Mouse (Mus musculus): ENCODE results near the gene Ankrd13b. TPM values are rescaled to one million over a fixed set of nuclear protein-coding genes. Genes with fewer than 3 reads are reported as not detected.

The Ankrd13b gene
- polyA plus RNA-seq, 1 experiment from 2014 or later: 9.2 TPM

GRCm38 (mm10) chr11:77483510-77484255, 5.8 kb downstream of the Ankrd13b start:
- Histone ChIP-seq H3K9me3 (no peaks in the 10 kb centered on the region), H3K27me3 (ENCODE audit: poor library complexity, severe bottlenecking) (no peaks in the 10 kb centered on the region), H3K4me1 (peaks cover 54% of the 10 kb centered on the region), H3K27ac (no peak overlapping the region), H3K4me3 (no peak overlapping the region), H3K36me3 (replicated peaks) (peaks cover 11% of the 10 kb centered on the region; the same call in 1 of the 2 replicates)
- no peak for DNase-seq (ENCODE audit: extremely low spot score, low spot score)
- 85% methylated on average over 11 of the region's 11 CpGs for WGBS

- no peaks in the 10 kb centered on the region for H3K9me3 ChIP-seq
- peaks cover 47% of the 10 kb centered on the region for H3K4me1 ChIP-seq
- 81% methylated on average over 3 of the region's 3 CpGs for WGBS
- no peak overlapping the region for H3K27ac ChIP-seq
- no peak for DNase-seq (ENCODE audit: extremely low spot score, low spot score)
- no peaks in the 10 kb centered on the region for H3K27me3 ChIP-seq (ENCODE audit: poor library complexity, severe bottlenecking)
- no peak overlapping the region for H3K4me3 ChIP-seq
- peaks cover 11% of the 10 kb centered on the region; the same call in 1 of the 2 replicates for H3K36me3 ChIP-seq (replicated peaks)
Measured at GRCm38 (mm10) chr11:77483043-77483442, 6.4 kb downstream of the Ankrd13b start.

GRCm38 (mm10) chr11:77476895-77477294, 12.6 kb downstream of the Ankrd13b start:
- H3K9me3 ChIP-seq: no peaks in the 10 kb centered on the region
- H3K4me1 ChIP-seq: peaks cover 2% of the 10 kb centered on the region; the same call in 1 of the 2 replicates
- H3K27ac ChIP-seq: no peak overlapping the region
- H3K36me3 ChIP-seq (replicated peaks): peaks cover 59% of the 10 kb centered on the region
- no peaks in the 10 kb centered on the region for H3K27me3 ChIP-seq (ENCODE audit: poor library complexity, severe bottlenecking)
- 95% methylated on average over 6 of the region's 6 CpGs for WGBS
- no peak overlapping the region for H3K4me3 ChIP-seq
- no peak for DNase-seq (ENCODE audit: extremely low spot score, low spot score)

GRCm38 (mm10) chr11:77476216-77476615, 13.3 kb downstream of the Ankrd13b start:
- H3K9me3 ChIP-seq: no peaks in the 10 kb centered on the region
- no peaks in the 10 kb centered on the region for H3K4me1 ChIP-seq
- no peak overlapping the region for H3K4me3 ChIP-seq
- WGBS: 94% methylated on average over 14 of the region's 14 CpGs
- no peak overlapping the region for H3K27ac ChIP-seq
- no peak for DNase-seq (ENCODE audit: extremely low spot score, low spot score)
- no peaks in the 10 kb centered on the region for H3K27me3 ChIP-seq (ENCODE audit: poor library complexity, severe bottlenecking)
- peaks cover 60% of the 10 kb centered on the region for H3K36me3 ChIP-seq (replicated peaks)

GRCm38 (mm10) chr11:77472775-77473174, 16.7 kb downstream of the Ankrd13b start:
- 94% methylated on average over 16 of the region's 16 CpGs for WGBS
- DNase-seq (ENCODE audit: extremely low spot score, low spot score): no peak
- H3K36me3 ChIP-seq (replicated peaks): peaks cover 74% of the 10 kb centered on the region

GRCm38 (mm10) chr11:77471407-77471806, 18.1 kb downstream of the Ankrd13b start:
- H3K4me3 ChIP-seq: no peak overlapping the region
- peaks cover 61% of the 10 kb centered on the region for H3K36me3 ChIP-seq (replicated peaks)
- peaks cover 19% of the 10 kb centered on the region for H3K4me1 ChIP-seq
- peaks cover 32% of the 10 kb centered on the region for H3K27me3 ChIP-seq (ENCODE audit: poor library complexity, severe bottlenecking)
- no peak overlapping the region for H3K27ac ChIP-seq
- no peak for DNase-seq (ENCODE audit: extremely low spot score, low spot score)
- 75% methylated on average over 29 of the region's 29 CpGs for WGBS
- no peaks in the 10 kb centered on the region for H3K9me3 ChIP-seq

More at GRCm38 (mm10) chr11:77472775-77473174, 16.7 kb downstream of the Ankrd13b start:
- no peak overlapping the region for H3K4me3 ChIP-seq
- peaks cover 19% of the 10 kb centered on the region for H3K27me3 ChIP-seq (ENCODE audit: poor library complexity, severe bottlenecking)
- no peaks in the 10 kb centered on the region for H3K9me3 ChIP-seq
- H3K27ac ChIP-seq: no peak overlapping the region
- peaks cover 5% of the 10 kb centered on the region for H3K4me1 ChIP-seq

GRCm38 (mm10) chr11:77468397-77468796, 21.1 kb downstream of the Ankrd13b start:
- Histone ChIP-seq H3K27ac (no peak overlapping the region), H3K9me3 (no peaks in the 10 kb centered on the region), H3K27me3 (ENCODE audit: poor library complexity, severe bottlenecking) (peaks cover 62% of the 10 kb centered on the region), H3K36me3 (replicated peaks) (peaks cover 36% of the 10 kb centered on the region), H3K4me3 (no peak overlapping the region), H3K4me1 (peaks cover 27% of the 10 kb centered on the region)
- WGBS: 87% methylated on average over 9 of the region's 9 CpGs
- no peak for DNase-seq (ENCODE audit: extremely low spot score, low spot score)

GRCm38 (mm10) chr11:77467784-77468183, 21.7 kb downstream of the Ankrd13b start:
- WGBS: 13% methylated on average over 20 of the region's 20 CpGs
- peak overlapping the region; percentile 34; the same call in 1 of the 2 replicates for H3K4me3 ChIP-seq

GRCm38 (mm10) chr11:77467157-77467556, 22.3 kb downstream of the Ankrd13b start:
- 0 out of 2 replicates have a peak overlapping the region, but pooled peaks have one; percentile 12 for H3K27ac ChIP-seq
- DNase-seq (ENCODE audit: extremely low spot score, low spot score): peak; percentile 55
- H3K27me3 ChIP-seq (ENCODE audit: poor library complexity, severe bottlenecking): peaks cover 75% of the 10 kb centered on the region
- peaks cover 23% of the 10 kb centered on the region for H3K36me3 ChIP-seq (replicated peaks)
- peak overlapping the region; percentile 34 for H3K4me3 ChIP-seq
- 4% methylated on average over 25 of the region's 25 CpGs for WGBS
- H3K4me1 ChIP-seq: peaks cover 37% of the 10 kb centered on the region
- no peaks in the 10 kb centered on the region for H3K9me3 ChIP-seq

More at GRCm38 (mm10) chr11:77467784-77468183, 21.7 kb downstream of the Ankrd13b start:
- peaks cover 69% of the 10 kb centered on the region for H3K27me3 ChIP-seq (ENCODE audit: poor library complexity, severe bottlenecking)
- 0 out of 2 replicates have a peak overlapping the region, but pooled peaks have one; percentile 12 for H3K27ac ChIP-seq
- peaks cover 30% of the 10 kb centered on the region for H3K36me3 ChIP-seq (replicated peaks)
- peak; percentile 63 for DNase-seq (ENCODE audit: extremely low spot score, low spot score)
- no peaks in the 10 kb centered on the region for H3K9me3 ChIP-seq
- peaks cover 31% of the 10 kb centered on the region for H3K4me1 ChIP-seq

GRCm38 (mm10) chr11:77466544-77466943, 22.9 kb downstream of the Ankrd13b start:
- 37% methylated on average over 9 of the region's 9 CpGs for WGBS
- H3K4me3 ChIP-seq: peak overlapping the region; percentile 34

GRCm38 (mm10) chr11:77465111-77465510, 24.4 kb downstream of the Ankrd13b start:
- Histone ChIP-seq H3K36me3 (replicated peaks) (peaks cover 3% of the 10 kb centered on the region; the same call in 1 of the 2 replicates), H3K4me3 (no peak overlapping the region), H3K27ac (no peak overlapping the region), H3K9me3 (no peaks in the 10 kb centered on the region), H3K4me1 (peaks cover 42% of the 10 kb centered on the region), H3K27me3 (ENCODE audit: poor library complexity, severe bottlenecking) (peaks cover 95% of the 10 kb centered on the region)
- WGBS: 42% methylated on average over 3 of the region's 3 CpGs
- DNase-seq (ENCODE audit: extremely low spot score, low spot score): no peak

More at GRCm38 (mm10) chr11:77466544-77466943, 22.9 kb downstream of the Ankrd13b start:
- Histone ChIP-seq H3K27me3 (ENCODE audit: poor library complexity, severe bottlenecking) (peaks cover 81% of the 10 kb centered on the region), H3K4me1 (peaks cover 42% of the 10 kb centered on the region), H3K36me3 (replicated peaks) (peaks cover 17% of the 10 kb centered on the region), H3K27ac (0 out of 2 replicates have a peak overlapping the region, but pooled peaks have one; percentile 12), H3K9me3 (no peaks in the 10 kb centered on the region)
- DNase-seq (ENCODE audit: extremely low spot score, low spot score): no peak

GRCm38 (mm10) chr11:77464684-77465083, 24.8 kb downstream of the Ankrd13b start:
- no peak for DNase-seq (ENCODE audit: extremely low spot score, low spot score)
- Histone ChIP-seq H3K4me1 (peaks cover 42% of the 10 kb centered on the region), H3K27me3 (ENCODE audit: poor library complexity, severe bottlenecking) (peaks cover 96% of the 10 kb centered on the region), H3K4me3 (no peak overlapping the region), H3K9me3 (no peaks in the 10 kb centered on the region), H3K27ac (no peak overlapping the region), H3K36me3 (replicated peaks) (no peaks in the 10 kb centered on the region)
- WGBS: 70% methylated on average over 4 of the region's 4 CpGs

- Histone ChIP-seq H3K4me1 (peaks cover 42% of the 10 kb centered on the region), H3K9me3 (no peaks in the 10 kb centered on the region), H3K4me3 (no peak overlapping the region), H3K27ac (no peak overlapping the region), H3K36me3 (replicated peaks) (no peaks in the 10 kb centered on the region), H3K27me3 (ENCODE audit: poor library complexity, severe bottlenecking) (peaks cover 91% of the 10 kb centered on the region)
- 69% methylated on average over 10 of the region's 10 CpGs for WGBS
- DNase-seq (ENCODE audit: extremely low spot score, low spot score): no peak
Measured at GRCm38 (mm10) chr11:77463786-77464185, 25.7 kb downstream of the Ankrd13b start.

Measured in forebrain, embryonic 10.5 days (tissue).